Mouse (Mus musculus) neural tube, embryonic 15.5 days (tissue): ENCODE measurements around the gene Susd6. TPM values are rescaled to one million over a fixed set of nuclear protein-coding genes. Genes with fewer than 3 reads are reported as not detected.

ENCODE experiments used
- ATAC-seq: fragments of 200-750 bp; cut with Nextera tagmentation; 2 replicates; pipeline ENCODE4 v1.8.0; 2017; ENCODE audit warnings: mild to moderate bottlenecking, moderate TSS enrichment, moderate library complexity; ENCODE audit not compliant: low FRiP score
- H3K27ac ChIP-seq: fragments of 300-500 bp; sonication (generic); replicated peaks from 2 replicates; pipeline ENCODE4 v1.5.1; 2015; ENCODE audit warnings: mild to moderate bottlenecking, inconsistent platforms
- H3K27me3 ChIP-seq: fragments of 300-500 bp; sonication (generic); replicated peaks from 2 replicates; pipeline ENCODE4 v1.6.1; 2015; ENCODE audit warnings: inconsistent platforms
- H3K36me3 ChIP-seq: fragments of 300-500 bp; sonication (generic); 2 replicates; pipeline ENCODE4 v1.6.1; 2015; ENCODE audit warnings: inconsistent platforms
- H3K4me1 ChIP-seq: fragments of 300-500 bp; sonication (generic); 2 replicates; pipeline ENCODE4 v1.6.1; 2015; ENCODE audit warnings: inconsistent platforms
- H3K4me2 ChIP-seq: fragments of 300-500 bp; sonication (generic); 2 replicates; pipeline ENCODE4 v1.6.1; 2015; ENCODE audit warnings: inconsistent platforms, mild to moderate bottlenecking, moderate library complexity
- H3K4me3 ChIP-seq: fragments of 300-500 bp; sonication (generic); replicated peaks from 2 replicates; pipeline ENCODE4 v1.5.1; 2015; ENCODE audit warnings: mild to moderate bottlenecking, inconsistent platforms
- H3K9ac ChIP-seq: fragments of 300-500 bp; sonication (generic); replicated peaks from 2 replicates; pipeline ENCODE4 v1.6.1; 2015; ENCODE audit warnings: mild to moderate bottlenecking, inconsistent platforms
- H3K9me3 ChIP-seq: fragments of 300-500 bp; sonication (generic); replicated peaks from 2 replicates; pipeline ENCODE4 v1.6.1; 2016; ENCODE audit warnings: inconsistent platforms
- WGBS: fragments of 180-500 bp; shearing (Covaris S2); methylation state at CpG from one replicate; pipeline ENCODE4 v1.1.7; 2015; ENCODE audit warnings: mixed read lengths; 5-methylcytosine and 5-hydroxymethylcytosine counted together
- polyA plus RNA-seq: library from polyadenylated mRNA; unstranded; fragments of >200 nt; fragmentation: Nextera tagmentation; extraction: Ambion mirVana; gene quantifications from 2 replicates; pipeline ENCODE4 v1.2.1, GENCODE M21; 2015

Gene Susd6
- polyA plus RNA-seq, 1 experiment from 2014 or later: 9.1 TPM

- H3K9me3 ChIP-seq: no peaks in the 10 kb centered on the region
- no peaks in the 10 kb centered on the region for H3K27me3 ChIP-seq
- H3K27ac ChIP-seq: no peak overlapping the region
- ATAC-seq: no peak
- H3K36me3 ChIP-seq: no peaks in the 10 kb centered on the region; the same call in 1 of the 2 replicates
- peaks cover 13% of the 10 kb centered on the region for H3K4me1 ChIP-seq
- no peak overlapping the region for H3K9ac ChIP-seq
- WGBS: 81% methylated on average over 4 of the region's 4 CpGs
- H3K4me3 ChIP-seq: no peak overlapping the region
- no peak overlapping the region for H3K4me2 ChIP-seq
Observed at GRCm38 (mm10) chr12:80865175-80865574, 74.9 kb downstream of the Susd6 start.

- Histone ChIP-seq H3K4me2 (no peak overlapping the region), H3K27me3 (no peaks in the 10 kb centered on the region), H3K9me3 (no peaks in the 10 kb centered on the region), H3K9ac (no peak overlapping the region), H3K27ac (no peak overlapping the region), H3K4me1 (peaks cover 13% of the 10 kb centered on the region), H3K4me3 (no peak overlapping the region), H3K36me3 (peaks cover 3% of the 10 kb centered on the region)
- no peak for ATAC-seq
- 83% methylated on average over 2 of the region's 2 CpGs for WGBS
Observed at GRCm38 (mm10) chr12:80866023-80866422, 75.7 kb downstream of the Susd6 start.

DNA sequence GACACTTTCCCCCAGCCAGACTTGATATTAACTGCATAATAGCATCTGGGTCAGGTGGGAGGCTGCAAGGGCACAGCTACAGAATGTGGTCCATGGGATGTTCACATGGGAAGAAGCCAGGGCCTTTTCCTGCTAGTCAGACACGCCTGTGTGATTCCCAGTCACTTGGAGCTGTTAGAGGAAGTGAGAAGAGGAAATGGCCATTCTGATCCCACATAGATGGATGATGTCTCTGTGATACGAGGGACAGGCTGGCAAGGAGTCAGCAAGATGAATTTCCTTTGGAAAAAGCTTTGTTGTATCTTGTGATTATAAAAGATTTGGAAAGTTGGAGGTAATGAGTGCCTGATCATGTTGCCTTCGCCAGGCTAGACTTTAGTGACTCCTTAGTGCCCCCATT, 76.8 kb downstream of the Susd6 start:
- Histone ChIP-seq H3K27ac (no peak overlapping the region), H3K4me1 (peaks cover 9% of the 10 kb centered on the region), H3K36me3 (peaks cover 3% of the 10 kb centered on the region), H3K27me3 (no peaks in the 10 kb centered on the region), H3K4me2 (no peak overlapping the region), H3K9ac (no peak overlapping the region), H3K9me3 (no peaks in the 10 kb centered on the region), H3K4me3 (no peak overlapping the region)
- no peak for ATAC-seq
- WGBS: 89% methylated on average over 3 of the region's 3 CpGs

GRCm38 (mm10) chr12:80868401-80868800, 78.1 kb downstream of the Susd6 start:
- Histone ChIP-seq H3K4me1 (peaks cover 3% of the 10 kb centered on the region; the same call in 1 of the 2 replicates), H3K4me3 (no peak overlapping the region), H3K27ac (no peak overlapping the region), H3K4me2 (no peak overlapping the region), H3K9me3 (no peaks in the 10 kb centered on the region), H3K36me3 (peaks cover 3% of the 10 kb centered on the region), H3K9ac (no peak overlapping the region), H3K27me3 (no peaks in the 10 kb centered on the region)
- 93% methylated on average over 7 of the region's 7 CpGs for WGBS
- ATAC-seq: no peak

- H3K4me3 ChIP-seq: no peak overlapping the region
- no peaks in the 10 kb centered on the region for H3K9me3 ChIP-seq
- no peak for ATAC-seq
- 80% methylated on average over 7 of the region's 7 CpGs for WGBS
- peaks cover 9% of the 10 kb centered on the region; the same call in 1 of the 2 replicates for H3K4me1 ChIP-seq
- peaks cover 35% of the 10 kb centered on the region for H3K36me3 ChIP-seq
- H3K4me2 ChIP-seq: no peak overlapping the region
- H3K27me3 ChIP-seq: no peaks in the 10 kb centered on the region
- H3K9ac ChIP-seq: no peak overlapping the region
- 0 out of 2 replicates have a peak overlapping the region, but pooled peaks have one; percentile 13 for H3K27ac ChIP-seq
Observed at GRCm38 (mm10) chr12:80877215-80878092, 87.1 kb downstream of the Susd6 start.

- Histone ChIP-seq H3K36me3 (peaks cover 35% of the 10 kb centered on the region), H3K4me1 (peaks cover 9% of the 10 kb centered on the region; the same call in 1 of the 2 replicates), H3K4me3 (no peak overlapping the region), H3K9me3 (no peaks in the 10 kb centered on the region), H3K4me2 (no peak overlapping the region), H3K27ac (0 out of 2 replicates have a peak overlapping the region, but pooled peaks have one; percentile 13), H3K27me3 (no peaks in the 10 kb centered on the region), H3K9ac (no peak overlapping the region)
- ATAC-seq: no peak
- WGBS: 87% methylated on average over 6 of the region's 6 CpGs
Observed at GRCm38 (mm10) chr12:80878093-80878430, 87.8 kb downstream of the Susd6 start.

DNA sequence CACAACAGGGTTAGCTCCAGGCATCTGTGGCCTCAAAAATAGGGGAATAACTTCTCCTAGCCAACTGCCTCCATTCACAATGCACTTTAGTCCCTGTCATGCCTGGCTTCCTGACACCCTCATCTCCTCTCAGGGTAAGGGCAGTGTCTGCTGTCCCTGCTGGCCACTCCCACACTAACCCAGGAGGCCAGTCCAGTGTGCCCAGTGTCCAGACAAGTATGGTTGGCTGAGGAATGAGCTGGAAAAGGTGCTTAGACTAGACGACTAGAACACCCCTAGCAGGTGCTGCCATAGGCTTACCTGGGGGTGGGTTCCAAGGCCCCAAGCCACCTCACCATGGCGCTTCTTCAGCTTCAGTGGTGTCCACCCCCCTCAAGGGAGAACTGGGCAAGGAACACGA, 88.3 kb downstream of the Susd6 start:
- no peak overlapping the region for H3K27ac ChIP-seq
- peaks cover 9% of the 10 kb centered on the region; the same call in 1 of the 2 replicates for H3K4me1 ChIP-seq
- no peak for ATAC-seq
- H3K4me2 ChIP-seq: no peak overlapping the region
- no peaks in the 10 kb centered on the region for H3K9me3 ChIP-seq
- no peaks in the 10 kb centered on the region for H3K27me3 ChIP-seq
- H3K9ac ChIP-seq: no peak overlapping the region
- no peak overlapping the region for H3K4me3 ChIP-seq
- H3K36me3 ChIP-seq: peaks cover 35% of the 10 kb centered on the region
- WGBS: 70% methylated on average over 3 of the region's 3 CpGs

DNA sequence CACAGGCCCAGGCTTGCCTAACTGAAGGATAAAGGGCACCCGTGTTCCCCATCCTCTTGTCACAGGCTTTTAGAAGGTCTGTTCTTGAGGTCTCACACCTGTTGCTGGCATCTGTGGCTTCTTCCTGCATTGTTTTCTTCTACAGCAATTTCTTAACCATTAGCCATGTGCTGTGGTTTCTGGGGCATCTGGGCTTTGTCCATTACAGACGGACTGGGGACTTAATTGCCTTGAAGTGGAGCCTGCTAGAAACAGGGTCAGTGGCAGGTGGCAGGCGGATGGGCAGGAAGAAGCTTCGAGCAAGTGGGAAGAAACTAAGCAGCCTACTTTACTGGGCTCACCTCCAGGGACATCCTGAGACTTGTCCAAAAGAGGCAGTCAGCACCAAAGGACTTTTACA, 89.0 kb downstream of the Susd6 start:
- H3K4me2 ChIP-seq: no peak overlapping the region
- H3K4me3 ChIP-seq: no peak overlapping the region
- no peaks in the 10 kb centered on the region for H3K9me3 ChIP-seq
- peaks cover 33% of the 10 kb centered on the region for H3K36me3 ChIP-seq
- 47% methylated on average over 4 of the region's 4 CpGs for WGBS
- H3K27me3 ChIP-seq: no peaks in the 10 kb centered on the region
- no peak overlapping the region for H3K27ac ChIP-seq
- no peak for ATAC-seq
- peaks cover 9% of the 10 kb centered on the region; the same call in 1 of the 2 replicates for H3K4me1 ChIP-seq
- no peak overlapping the region for H3K9ac ChIP-seq

GRCm38 (mm10) chr12:80881121-80881520, 90.8 kb downstream of the Susd6 start:
- H3K4me1 ChIP-seq: peaks cover 9% of the 10 kb centered on the region; the same call in 1 of the 2 replicates

DNA sequence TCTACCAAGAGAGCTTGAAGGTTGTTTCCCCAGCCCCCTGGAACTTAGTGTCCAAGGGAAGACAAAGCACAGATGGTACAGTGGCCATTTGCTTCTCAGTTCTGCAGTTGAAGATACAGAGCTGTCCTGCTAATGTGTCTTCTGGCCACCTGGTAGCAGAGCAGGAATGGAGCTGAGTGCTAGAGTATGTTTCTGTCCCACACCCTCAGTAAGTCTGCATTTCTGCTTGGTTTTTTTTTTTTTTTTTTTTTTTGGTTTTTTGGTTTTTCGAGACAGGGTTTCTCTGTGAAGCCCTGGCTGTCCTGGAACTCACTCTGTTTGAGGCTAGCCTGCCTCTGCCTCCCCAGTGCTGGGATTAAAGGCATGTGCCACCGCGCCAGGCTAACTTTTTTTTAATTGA, 93.0 kb downstream of the Susd6 start:
- Histone ChIP-seq H3K9ac (no peak overlapping the region), H3K9me3 (no peaks in the 10 kb centered on the region), H3K4me1 (no peaks in the 10 kb centered on the region; the same call in 1 of the 2 replicates), H3K27me3 (no peaks in the 10 kb centered on the region), H3K36me3 (peaks cover 5% of the 10 kb centered on the region; the same call in 1 of the 2 replicates), H3K4me3 (no peak overlapping the region), H3K4me2 (no peak overlapping the region), H3K27ac (no peak overlapping the region)
- ATAC-seq: no peak
- WGBS: 90% methylated on average over 3 of the region's 3 CpGs

More at GRCm38 (mm10) chr12:80881121-80881520, 90.8 kb downstream of the Susd6 start:
- Histone ChIP-seq H3K27me3 (no peaks in the 10 kb centered on the region), H3K36me3 (peaks cover 23% of the 10 kb centered on the region), H3K4me2 (no peak overlapping the region), H3K9me3 (no peaks in the 10 kb centered on the region), H3K4me3 (no peak overlapping the region), H3K9ac (no peak overlapping the region), H3K27ac (no peak overlapping the region)
- WGBS: 95% methylated on average over 3 of the region's 3 CpGs
- ATAC-seq: no peak

GRCm38 (mm10) chr12:80883881-80884280, 93.6 kb downstream of the Susd6 start:
- no peak overlapping the region for H3K4me3 ChIP-seq
- H3K4me2 ChIP-seq: no peak overlapping the region
- no peaks in the 10 kb centered on the region for H3K27me3 ChIP-seq
- no peaks in the 10 kb centered on the region for H3K9me3 ChIP-seq
- no peaks in the 10 kb centered on the region; the same call in 1 of the 2 replicates for H3K4me1 ChIP-seq
- 73% methylated on average over 5 of the region's 5 CpGs for WGBS
- no peak for ATAC-seq
- H3K27ac ChIP-seq: no peak overlapping the region
- no peaks in the 10 kb centered on the region for H3K36me3 ChIP-seq
- no peak overlapping the region for H3K9ac ChIP-seq
